Mouse (Mus musculus): ENCODE measurements around the gene Astn2.

Gene Astn2

GRCm38 (mm10) chr4:65610896-65611295, 793.5 kb downstream of the Astn2 start:
- peak; percentile 43 for ATAC-seq (ENCODE audit: insufficient number of reproducible peaks, low FRiP score, low TSS enrichment)

- no peak for ATAC-seq (ENCODE audit: insufficient number of reproducible peaks, low FRiP score, low TSS enrichment)
These were observed 794.1 kb downstream of the Astn2 start for GRCm38 (mm10) chr4:65610329-65610728.

- ATAC-seq (ENCODE audit: insufficient number of reproducible peaks, low FRiP score, low TSS enrichment), result no peak
These were observed 796.3 kb downstream of the Astn2 start for GRCm38 (mm10) chr4:65608112-65608511.

GRCm38 (mm10) chr4:65607184-65607631, 797.2 kb downstream of the Astn2 start:
- no peak for ATAC-seq (ENCODE audit: insufficient number of reproducible peaks, low FRiP score, low TSS enrichment)

- no peak; the same call in none of the 2 replicates for ATAC-seq (ENCODE audit: insufficient number of reproducible peaks, low FRiP score, low TSS enrichment)
These were observed 799.2 kb downstream of the Astn2 start for GRCm38 (mm10) chr4:65605151-65605702.

- ATAC-seq (ENCODE audit: insufficient number of reproducible peaks, low FRiP score, low TSS enrichment), result peak; percentile 90
These were observed 799.8 kb downstream of the Astn2 start, which contains the start of gene Trim32 for GRCm38 (mm10) chr4:65604504-65605150. Gene Trim32, plus strand, starts transcription at chr4:65604986.

GRCm38 (mm10) chr4:65594601-65595369, 809.6 kb downstream of the Astn2 start:
- ATAC-seq (ENCODE audit: insufficient number of reproducible peaks, low FRiP score, low TSS enrichment), result peak; percentile 70

- ATAC-seq (ENCODE audit: insufficient number of reproducible peaks, low FRiP score, low TSS enrichment), result 0 out of 2 replicates have a peak, but pooled peaks have one; percentile 46
These were observed 814.6 kb downstream of the Astn2 start for GRCm38 (mm10) chr4:65589780-65590179.

GRCm38 (mm10) chr4:65586947-65587346, 817.5 kb downstream of the Astn2 start:
- peak; percentile 83 for ATAC-seq (ENCODE audit: insufficient number of reproducible peaks, low FRiP score, low TSS enrichment)

- no peak for ATAC-seq (ENCODE audit: insufficient number of reproducible peaks, low FRiP score, low TSS enrichment)
These were observed 824.2 kb downstream of the Astn2 start for GRCm38 (mm10) chr4:65580254-65580653.

- no peak for ATAC-seq (ENCODE audit: insufficient number of reproducible peaks, low FRiP score, low TSS enrichment)
These were observed 838.9 kb downstream of the Astn2 start for GRCm38 (mm10) chr4:65565493-65565892.

- ATAC-seq (ENCODE audit: insufficient number of reproducible peaks, low FRiP score, low TSS enrichment), result no peak
These were observed 855.9 kb downstream of the Astn2 start for GRCm38 (mm10) chr4:65548561-65548960.

- ATAC-seq (ENCODE audit: insufficient number of reproducible peaks, low FRiP score, low TSS enrichment), result no peak
These were observed 858.8 kb downstream of the Astn2 start for GRCm38 (mm10) chr4:65545582-65545981.

- no peak for ATAC-seq (ENCODE audit: insufficient number of reproducible peaks, low FRiP score, low TSS enrichment)
These were observed 872.2 kb downstream of the Astn2 start for GRCm38 (mm10) chr4:65532071-65532736.

GRCm38 (mm10) chr4:65531621-65532020, 872.8 kb downstream of the Astn2 start:
- no peak for ATAC-seq (ENCODE audit: insufficient number of reproducible peaks, low FRiP score, low TSS enrichment)

- ATAC-seq (ENCODE audit: insufficient number of reproducible peaks, low FRiP score, low TSS enrichment), result no peak
These were observed 873.5 kb downstream of the Astn2 start for GRCm38 (mm10) chr4:65530901-65531300.

- no peak for ATAC-seq (ENCODE audit: insufficient number of reproducible peaks, low FRiP score, low TSS enrichment)
These were observed 896.3 kb downstream of the Astn2 start for GRCm38 (mm10) chr4:65508101-65508500.

- ATAC-seq (ENCODE audit: insufficient number of reproducible peaks, low FRiP score, low TSS enrichment), result no peak
These were observed 897.5 kb downstream of the Astn2 start for GRCm38 (mm10) chr4:65506870-65507269.

- ATAC-seq (ENCODE audit: insufficient number of reproducible peaks, low FRiP score, low TSS enrichment), result peak; percentile 99
These were observed 908.0 kb downstream of the Astn2 start for GRCm38 (mm10) chr4:65496463-65496834.

- ATAC-seq (ENCODE audit: insufficient number of reproducible peaks, low FRiP score, low TSS enrichment), result no peak
These were observed 908.5 kb downstream of the Astn2 start for GRCm38 (mm10) chr4:65495705-65496462.
